Mouse (Mus musculus): Measurements from ENCODE around the gene Slc24a3.
A peak's percentile ranks its signal among the peaks of the same experiment; 100 is the strongest.

The Slc24a3 gene

DNA sequence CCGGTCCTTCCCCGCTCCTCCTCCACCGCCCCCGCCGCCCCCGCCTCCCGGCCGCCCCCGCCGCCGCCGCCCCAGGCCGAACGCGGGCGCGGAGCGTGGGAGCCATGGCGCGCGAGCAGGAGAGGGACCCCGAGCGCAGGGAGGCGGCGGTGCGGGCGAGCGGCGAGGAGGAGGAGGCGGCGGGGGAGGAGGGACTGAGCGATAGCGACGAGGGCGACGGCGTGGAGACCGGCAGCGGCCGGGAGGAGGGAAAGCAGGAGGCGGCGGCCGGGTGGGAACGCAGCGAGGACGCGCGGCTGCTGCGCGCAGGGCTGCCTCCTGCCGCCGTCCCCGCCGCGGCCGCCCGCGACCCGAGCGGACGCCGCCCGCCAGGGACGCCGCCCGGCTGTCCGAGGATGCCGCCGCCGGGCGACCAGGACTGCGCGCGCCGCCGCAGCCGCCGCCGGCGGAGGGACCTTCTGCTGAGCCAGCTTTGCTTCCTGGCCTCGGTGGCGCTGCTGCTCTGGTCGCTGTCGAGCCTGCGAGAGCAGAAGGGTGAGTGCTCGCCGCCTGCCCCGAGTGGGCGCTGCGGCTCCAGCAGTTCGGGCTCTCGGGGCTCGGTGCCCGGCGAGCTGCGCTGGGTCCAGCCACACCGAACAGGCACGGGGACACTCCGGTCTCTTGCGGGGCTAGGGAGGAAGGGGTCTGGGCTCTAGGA is at the start of gene Slc24a3:
TSS of gene Slc24a3 (plus strand) at position 91 of the 697 bp plus-strand sequence.
- peak; percentile 56 for DNase-seq (ENCODE audit: low read depth, low spot score)

DNA sequence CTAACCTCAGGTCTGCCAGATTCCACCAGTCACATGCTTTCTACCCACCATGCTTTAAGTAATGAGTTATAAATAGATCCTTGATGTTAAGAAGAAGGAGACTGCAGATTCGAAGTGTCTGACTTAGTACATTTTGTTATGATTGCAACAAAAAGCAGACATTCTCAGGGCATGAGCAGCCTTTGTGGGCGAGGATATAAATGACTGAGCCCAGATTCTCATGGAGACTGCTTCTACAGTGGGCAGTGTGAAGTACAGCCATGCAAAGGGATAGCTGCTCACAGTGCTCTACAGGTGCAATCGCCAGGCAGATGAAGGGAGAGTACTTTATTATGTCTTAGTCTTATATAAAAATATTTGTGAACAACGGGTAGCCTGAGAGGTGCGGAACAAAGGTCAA is 49.8 kb upstream of the Slc24a3 start:
- no peak for DNase-seq (ENCODE audit: low read depth, low spot score)

- DNase-seq (ENCODE audit: low read depth, low spot score) = no peak
Observed at GRCm38 (mm10) chr2:145127747-145128146, 39.8 kb upstream of the Slc24a3 start.

GRCm38 (mm10) chr2:145136625-145137291 is 30.8 kb upstream of the Slc24a3 start:
- DNase-seq (ENCODE audit: low read depth, low spot score) = no peak

GRCm38 (mm10) chr2:145150407-145150806 is 17.1 kb upstream of the Slc24a3 start:
- no peak for DNase-seq (ENCODE audit: low read depth, low spot score)

GRCm38 (mm10) chr2:145150821-145151220 is 16.7 kb upstream of the Slc24a3 start:
- no peak for DNase-seq (ENCODE audit: low read depth, low spot score)

DNA sequence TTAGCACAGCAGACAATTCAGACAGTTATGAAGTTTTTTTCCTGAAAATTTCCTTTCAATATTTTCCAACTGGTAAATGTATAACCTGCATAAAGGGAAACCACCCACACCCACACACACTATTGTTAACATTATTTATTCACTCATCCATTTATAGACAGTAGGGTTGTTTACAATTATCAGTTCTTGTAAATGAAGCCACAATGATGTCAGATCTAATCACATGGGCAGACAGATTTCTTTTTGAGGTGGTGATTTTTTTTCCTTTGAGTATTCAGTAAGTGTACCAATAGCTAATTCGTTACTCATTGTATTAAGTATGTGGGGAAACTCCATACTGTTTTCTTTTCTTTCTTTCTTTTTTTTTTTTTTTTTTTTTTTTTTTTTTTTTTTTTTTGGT is 15.3 kb upstream of the Slc24a3 start:
- DNase-seq (ENCODE audit: low read depth, low spot score) = no peak

DNA sequence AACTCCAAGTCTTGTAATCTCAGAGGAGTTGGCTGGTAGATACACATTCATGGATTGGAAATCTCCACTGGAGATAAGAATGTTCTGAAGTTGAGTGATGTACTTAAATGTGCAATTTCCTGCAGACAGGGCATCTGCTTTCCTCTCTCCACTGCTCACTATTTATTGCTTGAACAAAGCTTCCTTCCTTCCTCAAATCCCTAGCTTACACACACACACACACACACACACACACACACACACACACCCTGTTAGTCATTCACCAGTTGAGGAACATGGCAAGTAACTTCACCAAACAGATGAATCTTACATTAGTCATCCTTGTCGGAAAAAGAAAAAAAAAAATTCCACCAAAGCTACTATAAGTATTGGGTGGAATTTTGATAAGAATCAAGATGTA is 8.6 kb upstream of the Slc24a3 start:
- no peak for DNase-seq (ENCODE audit: low read depth, low spot score)

DNA sequence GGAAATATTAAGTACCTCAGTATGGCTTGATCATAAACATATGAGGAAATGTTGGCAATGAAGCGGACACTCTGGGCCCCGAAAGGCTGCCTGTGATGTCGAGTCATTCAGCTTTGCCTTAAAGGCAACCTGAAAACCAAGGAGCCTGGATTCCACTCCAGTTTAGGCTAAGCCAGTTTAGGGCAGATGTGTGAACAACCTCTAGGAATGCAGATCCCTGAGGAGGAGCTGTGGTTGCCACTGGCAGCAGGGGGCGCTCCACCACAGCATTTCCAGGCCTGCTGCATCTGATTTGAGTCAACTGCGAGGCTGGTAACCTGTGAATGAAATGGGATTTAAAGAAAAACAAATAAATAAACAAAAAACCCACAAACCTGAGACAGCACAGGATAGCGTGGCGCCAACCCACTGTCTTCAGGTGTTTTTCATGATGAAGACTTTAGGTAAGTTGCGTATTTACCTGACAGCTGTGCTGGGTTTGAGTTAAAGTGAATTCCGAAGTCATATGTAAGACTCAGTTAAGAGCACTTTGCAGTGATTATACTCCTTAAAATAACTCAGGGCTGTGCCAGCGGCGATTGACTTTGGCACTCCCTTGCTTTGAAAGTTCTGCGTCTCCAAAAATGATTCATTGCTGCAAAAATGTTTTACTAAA is 6.4 kb upstream of the Slc24a3 start:
- peak; percentile 66 for DNase-seq (ENCODE audit: low read depth, low spot score)

- no peak for DNase-seq (ENCODE audit: low read depth, low spot score)
Observed at GRCm38 (mm10) chr2:145164086-145164485, 3.5 kb upstream of the Slc24a3 start.

DNA sequence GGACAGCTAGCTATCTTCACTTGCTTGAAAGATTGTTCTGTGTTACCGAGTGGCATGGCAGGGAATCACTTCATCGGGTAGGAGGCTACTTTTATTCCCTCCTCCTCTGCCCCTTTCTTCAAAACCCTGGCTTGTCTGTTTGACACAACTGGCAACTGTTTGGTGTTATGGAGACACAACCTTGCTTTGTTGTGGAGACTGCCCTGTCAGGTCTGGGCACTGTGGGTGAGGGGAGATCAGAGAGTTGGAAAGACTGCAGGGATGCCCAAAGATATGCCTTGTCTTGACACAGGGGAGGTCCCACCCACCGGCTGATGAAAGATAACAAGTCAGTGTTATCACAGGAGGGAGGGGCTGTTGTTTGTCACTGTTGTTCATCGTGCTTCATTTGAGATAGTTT is 3.0 kb upstream of the Slc24a3 start:
- DNase-seq (ENCODE audit: low read depth, low spot score) = no peak

GRCm38 (mm10) chr2:145165076-145165475 is 2.5 kb upstream of the Slc24a3 start:
- no peak for DNase-seq (ENCODE audit: low read depth, low spot score)

GRCm38 (mm10) chr2:145165854-145166253 is 1.7 kb upstream of the Slc24a3 start:
- no peak for DNase-seq (ENCODE audit: low read depth, low spot score)

- peak; percentile 44 for DNase-seq (ENCODE audit: low read depth, low spot score)
Observed at GRCm38 (mm10) chr2:145167051-145167663, 397 bp upstream of the Slc24a3 start.

GRCm38 (mm10) chr2:145168405-145168971 is 934 bp downstream of the Slc24a3 start:
- no peak for DNase-seq (ENCODE audit: low read depth, low spot score)

DNA sequence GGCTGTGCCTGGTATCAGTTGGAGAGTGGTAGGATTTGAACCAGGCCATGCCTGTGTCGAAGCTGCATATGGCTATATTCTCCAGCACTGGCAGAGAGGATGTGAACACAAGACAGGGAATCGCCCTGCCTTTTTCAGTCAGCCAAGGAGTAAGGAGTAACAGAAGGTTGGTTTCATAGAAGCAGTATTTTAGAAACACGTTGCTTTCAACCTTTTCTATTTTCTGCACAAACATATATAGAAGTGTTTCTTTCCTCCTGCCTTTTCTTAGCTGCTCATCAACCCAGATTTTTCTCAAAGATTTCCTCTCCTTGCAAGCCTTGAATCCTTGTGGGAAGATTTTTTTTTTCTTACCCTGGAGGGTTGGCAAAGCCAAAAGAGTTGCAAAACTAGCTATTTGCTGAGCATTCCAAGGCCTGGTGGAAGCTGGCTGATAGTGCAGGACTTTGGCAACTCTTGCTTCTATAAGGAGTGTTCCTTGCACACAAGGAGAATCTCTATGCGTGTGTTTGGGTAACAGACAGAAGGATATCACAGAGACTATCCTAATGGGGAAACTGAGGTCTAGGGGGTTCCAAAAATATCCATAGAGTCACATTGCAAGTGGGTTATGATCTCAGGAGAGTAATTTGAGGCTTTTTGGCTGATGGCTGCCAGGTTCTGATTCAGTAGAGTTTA is 5.6 kb downstream of the Slc24a3 start:
- DNase-seq (ENCODE audit: low read depth, low spot score) = no peak

GRCm38 (mm10) chr2:145175036-145175435 is 7.5 kb downstream of the Slc24a3 start:
- DNase-seq (ENCODE audit: low read depth, low spot score) = no peak

- no peak for DNase-seq (ENCODE audit: low read depth, low spot score)
Observed at GRCm38 (mm10) chr2:145182410-145182809, 14.9 kb downstream of the Slc24a3 start.

- no peak for DNase-seq (ENCODE audit: low read depth, low spot score)
Observed at GRCm38 (mm10) chr2:145188828-145189227, 21.3 kb downstream of the Slc24a3 start.

DNA sequence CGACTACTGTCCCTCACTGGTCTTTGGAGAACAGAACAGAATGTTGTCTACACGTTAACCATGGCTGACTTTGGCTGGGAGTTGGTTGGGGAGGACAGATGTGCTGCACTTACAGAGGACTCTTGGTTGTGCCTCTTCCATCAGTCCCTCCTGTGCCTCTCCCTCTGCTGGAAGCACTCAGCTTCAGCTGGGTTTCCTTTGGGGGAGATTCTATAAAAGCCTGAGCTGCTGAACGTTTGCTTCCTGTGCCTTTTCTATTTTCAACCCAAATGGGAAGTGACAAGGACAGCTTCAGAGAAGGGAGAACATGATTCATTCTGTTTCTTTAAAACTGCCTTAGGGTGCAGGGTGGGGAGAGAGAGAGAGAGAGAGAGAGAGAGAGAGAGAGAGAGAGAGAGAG is 28.5 kb downstream of the Slc24a3 start:
- DNase-seq (ENCODE audit: low read depth, low spot score) = no peak

DNA sequence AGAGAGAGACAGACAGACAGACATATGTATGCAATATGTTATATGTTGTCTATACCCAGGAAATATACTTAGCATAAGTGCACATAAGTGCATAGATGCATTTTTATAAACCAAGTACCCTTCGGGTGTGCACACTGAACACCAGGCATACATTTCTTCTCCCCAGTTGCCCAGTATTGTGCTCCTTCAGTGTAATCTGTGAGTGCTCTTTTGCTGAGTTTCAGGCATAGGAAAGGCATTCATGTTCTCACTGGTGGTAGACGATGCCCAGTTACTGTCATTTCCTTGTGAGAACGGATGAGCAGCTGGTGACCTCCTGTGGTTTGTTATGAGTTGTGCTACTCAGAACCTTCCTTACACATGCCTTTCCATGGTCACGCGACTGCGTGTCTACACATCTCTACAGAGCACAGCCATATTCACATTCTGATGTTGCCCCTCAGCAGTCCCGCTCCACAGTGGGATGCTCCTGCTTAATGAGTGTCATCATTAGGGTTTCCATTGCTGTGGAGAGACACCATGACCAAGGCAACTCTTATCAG is 29.0 kb downstream of the Slc24a3 start:
- DNase-seq (ENCODE audit: low read depth, low spot score) = no peak
